Mouse (Mus musculus) CH12.LX (cell line): ENCODE results near the gene Nebl.
A peak's percentile ranks its signal among the peaks of the same experiment; 100 is the strongest.

Source experiments
- CTCF ChIP-seq, 2 experiments: IDR thresholded peaks in 1 of 2; conservative IDR thresholded peaks in 1 of 2; 2 replicates each; pipeline ENCODE4 v1.5.1; 2011 to 2012; ENCODE audit warnings: low read depth in 2 of 2, low read length in 2 of 2, improper control_type of control experiment in 1 of 2, inconsistent platforms in 1 of 2, mild to moderate bottlenecking in 1 of 2, moderate library complexity in 1 of 2
- EP300 ChIP-seq: IDR thresholded peaks from 2 replicates; pipeline ENCODE4 v1.6.1; 2011; ENCODE audit warnings: low read length, improper control_type of control experiment
- POLR2A ChIP-seq: IDR thresholded peaks from 2 replicates; pipeline ENCODE4 v1.6.1; 2011; ENCODE audit warnings: low read depth, mild to moderate bottlenecking, improper control_type of control experiment, low read length
- SMC3 ChIP-seq: IDR thresholded peaks from 2 replicates; pipeline ENCODE4 v1.6.1; 2011; ENCODE audit warnings: low read depth, low read length, improper control_type of control experiment
- ZKSCAN1 ChIP-seq: IDR thresholded peaks from 2 replicates; pipeline ENCODE4 v1.6.1; 2012; ENCODE audit warnings: low read depth, inconsistent platforms, low read length, improper control_type of control experiment, borderline replicate concordance

DNA sequence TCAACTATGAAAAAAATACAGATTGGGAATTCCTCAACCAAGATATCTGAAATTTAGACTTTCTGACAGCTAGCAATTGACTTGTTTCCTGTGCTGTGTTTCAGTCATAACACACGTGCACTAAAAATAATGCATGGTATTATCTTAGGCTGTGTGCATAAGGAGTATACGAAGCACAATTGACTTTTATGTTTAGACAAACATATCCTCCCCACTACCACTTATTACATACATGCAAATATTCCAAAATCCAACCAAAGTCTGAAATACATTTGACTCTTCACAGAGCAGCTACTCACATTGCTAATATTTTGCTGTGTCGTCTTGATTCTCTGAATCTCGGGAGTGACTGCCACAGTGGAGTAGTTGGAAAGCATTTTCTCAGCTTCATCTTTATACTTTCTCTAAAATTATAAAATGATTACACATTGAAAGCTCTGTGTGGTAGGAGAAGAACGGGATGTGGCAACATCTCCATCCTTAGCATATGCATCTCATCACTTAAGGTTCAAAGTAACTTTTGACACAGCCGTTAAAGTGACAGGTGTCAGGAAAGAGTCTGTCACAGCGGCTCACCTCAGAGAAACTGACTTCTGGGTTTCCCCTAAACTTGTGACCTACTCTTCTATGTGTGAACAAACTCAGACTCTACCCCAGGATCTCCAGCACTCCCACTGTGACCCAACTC is 340.6 kb downstream of the Nebl start:
- TF ChIP-seq EP300: peak; percentile 85
- no peak for TF ChIP-seq SMC3
- no peak for TF ChIP-seq CTCF (conservative IDR thresholded peaks at IDR 0.05 in 1 of 2, IDR thresholded peaks at IDR 0.05 in 1 of 2; ENCODE audit: low read depth in 2 of 2, low read length in 2 of 2)
- no peak for TF ChIP-seq POLR2A
- no peak for TF ChIP-seq ZKSCAN1
